Mouse (Mus musculus) kidney, postnatal 4 days (tissue): ENCODE results near the gene Mmp27.

ENCODE experiments used
- DNase-seq, 2 experiments: peaks; one replicate each; pipeline ENCODE4 v3.0.0; 2021; ENCODE audit warnings: mixed read lengths in 2 of 2

Mmp27 gene

GRCm38 (mm10) chr9:7571162-7571561 lies at the start of gene Mmp27:
Mmp27 (plus strand) TSS chr9:7571396.
- no peak for DNase-seq

- no peak for DNase-seq
Observed at GRCm38 (mm10) chr9:7526255-7526940, 44.8 kb upstream of the Mmp27 start.

GRCm38 (mm10) chr9:7542763-7543162 lies 28.4 kb upstream of the Mmp27 start:
- DNase-seq: no peak

- DNase-seq: peak in 1 of 2 experiments; percentile 12
Observed at GRCm38 (mm10) chr9:7544923-7545457, 26.2 kb upstream of the Mmp27 start.

- peak; percentile 78 to 80 for DNase-seq
Observed at GRCm38 (mm10) chr9:7545471-7545870, 25.7 kb upstream of the Mmp27 start.

- DNase-seq: no peak
Observed at GRCm38 (mm10) chr9:7545920-7546319, 25.3 kb upstream of the Mmp27 start.

GRCm38 (mm10) chr9:7551943-7552342 lies 19.3 kb upstream of the Mmp27 start:
- no peak for DNase-seq

GRCm38 (mm10) chr9:7553536-7553935 lies 17.7 kb upstream of the Mmp27 start:
- no peak for DNase-seq

- peak; percentile 53 to 59 for DNase-seq
Observed at GRCm38 (mm10) chr9:7554382-7554781, 16.8 kb upstream of the Mmp27 start.

GRCm38 (mm10) chr9:7558221-7559017 lies 12.8 kb upstream of the Mmp27 start, which contains the start of gene Mmp8:
Mmp8 (plus strand) TSS chr9:7558456.
- DNase-seq: no peak

GRCm38 (mm10) chr9:7560026-7560425 lies 11.2 kb upstream of the Mmp27 start:
- DNase-seq: no peak

GRCm38 (mm10) chr9:7567376-7567775 lies 3.8 kb upstream of the Mmp27 start:
- no peak for DNase-seq

- DNase-seq: no peak
Observed at GRCm38 (mm10) chr9:7567923-7568322, 3.3 kb upstream of the Mmp27 start.

GRCm38 (mm10) chr9:7570485-7570884 lies 711 bp upstream of the Mmp27 start:
- no peak for DNase-seq

GRCm38 (mm10) chr9:7572188-7572587 lies 992 bp downstream of the Mmp27 start:
- no peak for DNase-seq

GRCm38 (mm10) chr9:7572663-7573308 lies 1.6 kb downstream of the Mmp27 start:
- peak in 1 of 2 experiments; percentile 10 for DNase-seq

GRCm38 (mm10) chr9:7575526-7575925 lies 4.3 kb downstream of the Mmp27 start:
- no peak for DNase-seq

GRCm38 (mm10) chr9:7577371-7577770 lies 6.2 kb downstream of the Mmp27 start:
- DNase-seq: no peak

GRCm38 (mm10) chr9:7590063-7590462 lies 18.9 kb downstream of the Mmp27 start:
- no peak for DNase-seq

- no peak for DNase-seq
Observed at GRCm38 (mm10) chr9:7593272-7593812, 22.1 kb downstream of the Mmp27 start.

GRCm38 (mm10) chr9:7594816-7595540 lies 23.8 kb downstream of the Mmp27 start:
- peak; percentile 79 to 89 for DNase-seq
